Mouse (Mus musculus): ENCODE measurements around the gene Ephx3. TPM values are rescaled to one million over a fixed set of nuclear protein-coding genes. Genes with fewer than 3 reads are reported as not detected.

Gene Ephx3
- polyA plus RNA-seq, 1 experiment from 2014 or later, result not detected

- WGBS, result 85% methylated on average over 5 of the region's 5 CpGs
- Histone ChIP-seq H3K4me3 (no peak overlapping the region), H3K27ac (no peak overlapping the region), H3K9me3 (replicated peaks) (no peaks in the 10 kb centered on the region), H3K27me3 (ENCODE audit: low read depth, poor library complexity, severe bottlenecking) (no peaks in the 10 kb centered on the region), H3K4me1 (no peaks in the 10 kb centered on the region), H3K36me3 (peaks cover 100% of the 10 kb centered on the region)
- DNase-seq (ENCODE audit: low spot score), result no peak
These were observed 11.7 kb upstream of the Ephx3 start for GRCm38 (mm10) chr17:32201086-32201485.

DNA sequence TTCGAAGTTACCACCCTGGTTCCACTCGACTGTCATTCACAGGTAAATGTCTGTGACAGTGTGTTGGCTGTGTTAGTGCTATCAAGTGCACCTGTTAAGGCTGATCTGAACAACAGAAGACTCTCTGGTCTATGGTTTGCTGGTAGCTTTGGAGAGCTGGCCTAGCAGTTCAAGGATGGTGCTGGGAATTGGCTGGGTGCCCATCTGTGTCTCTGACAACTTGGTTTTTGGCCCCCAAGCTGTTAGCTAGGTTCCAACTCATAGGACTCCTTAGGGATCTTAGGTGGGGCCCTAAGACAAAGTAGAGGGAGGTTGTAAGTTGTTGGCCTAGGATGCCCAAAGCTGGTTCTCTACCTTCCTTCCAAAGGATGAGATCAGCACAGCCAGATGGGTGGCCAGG, 10.4 kb upstream of the Ephx3 start:
- DNase-seq (ENCODE audit: low spot score), result no peak
- no peaks in the 10 kb centered on the region for H3K27me3 ChIP-seq (ENCODE audit: low read depth, poor library complexity, severe bottlenecking)
- H3K4me3 ChIP-seq, result no peak overlapping the region
- no peaks in the 10 kb centered on the region for H3K4me1 ChIP-seq
- H3K27ac ChIP-seq, result no peak overlapping the region
- 90% methylated on average over 2 of the region's 2 CpGs for WGBS
- H3K9me3 ChIP-seq (replicated peaks), result no peaks in the 10 kb centered on the region
- H3K36me3 ChIP-seq, result peaks cover 97% of the 10 kb centered on the region

GRCm38 (mm10) chr17:32197156-32197555, 7.8 kb upstream of the Ephx3 start:
- WGBS, result 94% methylated on average over 14 of the region's 14 CpGs
- DNase-seq (ENCODE audit: low spot score), result no peak
- Histone ChIP-seq H3K4me1 (no peaks in the 10 kb centered on the region), H3K27me3 (ENCODE audit: low read depth, poor library complexity, severe bottlenecking) (no peaks in the 10 kb centered on the region), H3K9me3 (replicated peaks) (no peaks in the 10 kb centered on the region), H3K36me3 (peaks cover 71% of the 10 kb centered on the region), H3K4me3 (no peak overlapping the region), H3K27ac (no peak overlapping the region)

DNA sequence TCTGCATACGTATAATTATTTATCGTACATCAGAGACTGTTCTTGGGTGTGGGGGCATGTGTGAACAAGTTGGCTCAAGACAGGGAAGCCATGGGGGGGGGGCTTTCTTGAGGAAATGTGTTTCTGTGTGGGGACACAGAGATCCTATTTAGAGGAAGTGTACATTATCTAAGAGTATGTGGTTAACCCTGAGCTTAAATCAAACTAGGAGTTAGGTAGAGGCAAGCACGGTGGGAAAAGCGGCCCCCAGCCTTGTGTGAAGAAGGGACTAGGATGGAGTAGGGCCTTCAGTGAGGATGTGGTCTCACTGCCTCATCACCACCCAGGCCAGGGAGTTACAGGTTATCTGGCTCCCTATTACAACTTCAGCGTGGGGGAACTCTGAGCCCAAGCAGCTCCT, 6.4 kb upstream of the Ephx3 start:
- H3K36me3 ChIP-seq, result peaks cover 57% of the 10 kb centered on the region
- DNase-seq (ENCODE audit: low spot score), result no peak
- H3K27me3 ChIP-seq (ENCODE audit: low read depth, poor library complexity, severe bottlenecking), result peaks cover under 1% of the 10 kb centered on the region; the same call in 1 of the 2 replicates
- no peak overlapping the region for H3K27ac ChIP-seq
- H3K9me3 ChIP-seq (replicated peaks), result no peaks in the 10 kb centered on the region
- no peak overlapping the region for H3K4me3 ChIP-seq
- no peaks in the 10 kb centered on the region for H3K4me1 ChIP-seq
- WGBS, result 90% methylated on average over 5 of the region's 5 CpGs

GRCm38 (mm10) chr17:32193010-32193409, 3.7 kb upstream of the Ephx3 start:
- Histone ChIP-seq H3K36me3 (peaks cover 30% of the 10 kb centered on the region), H3K4me1 (peaks cover 18% of the 10 kb centered on the region), H3K27ac (no peak overlapping the region), H3K27me3 (ENCODE audit: low read depth, poor library complexity, severe bottlenecking) (peaks cover 28% of the 10 kb centered on the region), H3K4me3 (no peak overlapping the region), H3K9me3 (replicated peaks) (no peaks in the 10 kb centered on the region)
- 81% methylated on average over 5 of the region's 5 CpGs for WGBS
- no peak for DNase-seq (ENCODE audit: low spot score)

- no peak overlapping the region for H3K27ac ChIP-seq
- peaks cover 36% of the 10 kb centered on the region for H3K27me3 ChIP-seq (ENCODE audit: low read depth, poor library complexity, severe bottlenecking)
- no peak for DNase-seq (ENCODE audit: low spot score)
- 10% methylated on average over 5 of the region's 5 CpGs for WGBS
- H3K36me3 ChIP-seq, result no peaks in the 10 kb centered on the region
- H3K4me1 ChIP-seq, result peaks cover 18% of the 10 kb centered on the region
- peak overlapping the region; percentile 52 for H3K4me3 ChIP-seq
- H3K9me3 ChIP-seq (replicated peaks), result no peaks in the 10 kb centered on the region
These were observed 501 bp upstream of the Ephx3 start for GRCm38 (mm10) chr17:32189850-32190249.

GRCm38 (mm10) chr17:32183017-32183416, 6.3 kb downstream of the Ephx3 start:
- Histone ChIP-seq H3K27me3 (ENCODE audit: low read depth, poor library complexity, severe bottlenecking) (peaks cover 11% of the 10 kb centered on the region), H3K27ac (0 out of 2 replicates have a peak overlapping the region, but pooled peaks have one; percentile 25), H3K36me3 (no peaks in the 10 kb centered on the region), H3K9me3 (replicated peaks) (no peaks in the 10 kb centered on the region), H3K4me3 (no peak overlapping the region), H3K4me1 (peaks cover 18% of the 10 kb centered on the region)
- WGBS, result 21% methylated on average over 8 of the region's 8 CpGs
- no peak for DNase-seq (ENCODE audit: low spot score)

- H3K4me1 ChIP-seq, result peaks cover 18% of the 10 kb centered on the region
- H3K27me3 ChIP-seq (ENCODE audit: low read depth, poor library complexity, severe bottlenecking), result 0 out of 2 replicates have a peak, but pooled peaks cover 3% of the 10 kb centered on the region
- H3K27ac ChIP-seq, result no peak overlapping the region
- H3K9me3 ChIP-seq (replicated peaks), result no peaks in the 10 kb centered on the region
- no peaks in the 10 kb centered on the region for H3K36me3 ChIP-seq
- no peak overlapping the region for H3K4me3 ChIP-seq
- 64% methylated on average over 11 of the region's 11 CpGs for WGBS
- DNase-seq (ENCODE audit: low spot score), result no peak
These were observed 9.5 kb downstream of the Ephx3 start for GRCm38 (mm10) chr17:32179621-32180491.

DNA sequence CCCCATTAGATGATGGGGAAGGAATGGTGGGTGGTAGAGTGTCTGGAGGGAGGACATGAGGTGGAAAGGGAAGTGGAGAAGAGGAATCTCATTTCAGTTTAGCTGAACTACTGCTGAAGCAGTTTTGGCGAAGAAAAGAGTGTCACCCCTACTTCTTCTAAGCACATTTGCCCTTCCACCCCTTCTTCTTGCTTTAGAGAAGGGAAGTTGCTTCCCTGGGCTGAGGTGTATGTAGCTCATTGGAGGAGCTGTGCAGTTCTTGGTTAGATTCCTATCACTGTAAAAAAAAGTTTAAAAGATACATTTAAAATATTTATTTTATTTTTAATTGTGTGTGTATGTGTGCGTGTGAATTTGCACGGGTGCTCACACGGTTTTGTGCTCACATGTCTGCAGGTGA, 12.4 kb downstream of the Ephx3 start:
- WGBS, result 92% methylated on average over 4 of the region's 4 CpGs

GRCm38 (mm10) chr17:32173166-32173565, 16.2 kb downstream of the Ephx3 start:
- H3K27me3 ChIP-seq (ENCODE audit: low read depth, poor library complexity, severe bottlenecking), result no peaks in the 10 kb centered on the region
- H3K9me3 ChIP-seq (replicated peaks), result no peaks in the 10 kb centered on the region
- no peaks in the 10 kb centered on the region for H3K36me3 ChIP-seq
- peak overlapping the region; percentile 5; the same call in 1 of the 2 replicates for H3K27ac ChIP-seq
- peaks cover 5% of the 10 kb centered on the region; the same call in 1 of the 2 replicates for H3K4me1 ChIP-seq
- WGBS, result 73% methylated on average over 7 of the region's 7 CpGs
- H3K4me3 ChIP-seq, result no peak overlapping the region
- no peak for DNase-seq (ENCODE audit: low spot score)

More for the DNA sequence above, 12.4 kb downstream of the Ephx3 start:
- H3K27me3 ChIP-seq (ENCODE audit: low read depth, poor library complexity, severe bottlenecking), result no peaks in the 10 kb centered on the region
- H3K4me1 ChIP-seq, result peaks cover 3% of the 10 kb centered on the region; the same call in 1 of the 2 replicates
- no peaks in the 10 kb centered on the region for H3K9me3 ChIP-seq (replicated peaks)
- no peak overlapping the region for H3K4me3 ChIP-seq
- H3K27ac ChIP-seq, result no peak overlapping the region
- DNase-seq (ENCODE audit: low spot score), result no peak
- H3K36me3 ChIP-seq, result no peaks in the 10 kb centered on the region

- H3K27ac ChIP-seq, result no peak overlapping the region
- H3K9me3 ChIP-seq (replicated peaks), result no peaks in the 10 kb centered on the region
- H3K4me3 ChIP-seq, result no peak overlapping the region
- peaks cover 9% of the 10 kb centered on the region for H3K4me1 ChIP-seq
- no peaks in the 10 kb centered on the region for H3K27me3 ChIP-seq (ENCODE audit: low read depth, poor library complexity, severe bottlenecking)
- no peaks in the 10 kb centered on the region for H3K36me3 ChIP-seq
- WGBS, result 83% methylated on average over 2 of the region's 2 CpGs
- DNase-seq (ENCODE audit: low spot score), result no peak
These were observed 16.9 kb downstream of the Ephx3 start for GRCm38 (mm10) chr17:32172485-32172884.

- Histone ChIP-seq H3K9me3 (replicated peaks) (no peaks in the 10 kb centered on the region), H3K4me1 (peaks cover 31% of the 10 kb centered on the region), H3K27ac (no peak overlapping the region), H3K36me3 (no peaks in the 10 kb centered on the region), H3K27me3 (ENCODE audit: low read depth, poor library complexity, severe bottlenecking) (no peaks in the 10 kb centered on the region), H3K4me3 (no peak overlapping the region)
- DNase-seq (ENCODE audit: low spot score), result no peak
- WGBS, result 85% methylated on average over 4 of the region's 4 CpGs
These were observed 19.7 kb downstream of the Ephx3 start for GRCm38 (mm10) chr17:32169518-32170225.

DNA sequence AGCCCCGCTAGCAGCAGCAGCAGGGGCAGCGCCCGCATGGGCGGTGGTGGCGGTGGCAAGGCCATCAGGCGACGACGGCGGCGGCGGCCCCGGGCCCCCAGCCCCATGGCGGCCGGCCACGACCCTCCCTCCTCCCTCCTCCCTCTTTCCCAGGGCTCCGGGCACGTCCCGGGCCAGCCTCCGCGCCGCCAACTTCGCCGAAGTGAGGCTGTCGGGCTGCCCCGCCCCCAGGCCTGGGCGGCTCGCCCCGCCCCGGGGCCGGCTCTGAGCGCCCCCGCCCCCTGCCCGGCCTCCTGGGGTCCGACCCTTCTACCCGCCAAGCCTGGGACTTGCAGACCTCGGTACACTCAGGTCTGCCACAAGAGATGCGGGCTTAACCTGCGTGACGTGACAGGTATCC, 22.7 kb downstream of the Ephx3 start, which contains the start of gene Notch3:
Gene Notch3, minus strand, starts transcription at position 166 of the 400 bp plus-strand sequence.
- H3K36me3 ChIP-seq, result peaks cover 10% of the 10 kb centered on the region
- H3K4me1 ChIP-seq, result peaks cover 55% of the 10 kb centered on the region
- peak within 1 kb of the TSS; percentile 84 for H3K4me3 ChIP-seq
- peak; percentile 91 for DNase-seq (ENCODE audit: low spot score)
- peak within 1 kb of the TSS; percentile 96 for H3K27ac ChIP-seq
- H3K27me3 ChIP-seq (ENCODE audit: low read depth, poor library complexity, severe bottlenecking), result peaks cover 20% of the 10 kb centered on the region
- H3K9me3 ChIP-seq (replicated peaks), result no peaks in the 10 kb centered on the region
- 0% methylated on average over 27 of the region's 39 CpGs for WGBS
